Mouse (Mus musculus): ENCODE results near the gene Anp32a.

DNA sequence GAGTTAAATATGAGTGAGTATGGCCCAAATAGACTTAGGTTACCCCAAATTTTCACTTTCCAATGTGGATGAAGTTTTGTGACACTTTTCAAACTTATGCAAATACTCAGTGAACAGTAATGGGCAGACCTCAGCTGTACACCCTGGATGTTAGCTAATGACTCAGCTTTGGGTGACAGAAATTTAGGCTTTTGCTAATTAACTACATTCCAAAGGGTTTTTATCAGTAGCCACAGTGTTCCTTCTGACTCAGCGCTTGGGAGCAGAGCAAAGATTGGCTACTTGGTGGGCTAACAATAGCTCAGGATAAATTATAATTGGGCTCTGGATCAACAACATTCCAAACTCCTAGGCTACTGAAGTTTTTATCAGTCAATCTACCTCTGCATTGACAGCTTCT is 44.2 kb upstream of the Anp32a start:
- TF ChIP-seq CTCF (IDR thresholded peaks at IDR 0.05), result no peak
- TF ChIP-seq POLR2A (IDR thresholded peaks at IDR 0.05; ENCODE audit: insufficient read depth, low read depth, low read length), result no peak
- TF ChIP-seq EP300 (IDR thresholded peaks at IDR 0.05; ENCODE audit: insufficient read depth, low read depth, low read length), result no peak

Data from heart, adult 2 months (tissue).